9 mouse cellular contexts compared by ENCODE assay signal in the genomic region with DNA sequence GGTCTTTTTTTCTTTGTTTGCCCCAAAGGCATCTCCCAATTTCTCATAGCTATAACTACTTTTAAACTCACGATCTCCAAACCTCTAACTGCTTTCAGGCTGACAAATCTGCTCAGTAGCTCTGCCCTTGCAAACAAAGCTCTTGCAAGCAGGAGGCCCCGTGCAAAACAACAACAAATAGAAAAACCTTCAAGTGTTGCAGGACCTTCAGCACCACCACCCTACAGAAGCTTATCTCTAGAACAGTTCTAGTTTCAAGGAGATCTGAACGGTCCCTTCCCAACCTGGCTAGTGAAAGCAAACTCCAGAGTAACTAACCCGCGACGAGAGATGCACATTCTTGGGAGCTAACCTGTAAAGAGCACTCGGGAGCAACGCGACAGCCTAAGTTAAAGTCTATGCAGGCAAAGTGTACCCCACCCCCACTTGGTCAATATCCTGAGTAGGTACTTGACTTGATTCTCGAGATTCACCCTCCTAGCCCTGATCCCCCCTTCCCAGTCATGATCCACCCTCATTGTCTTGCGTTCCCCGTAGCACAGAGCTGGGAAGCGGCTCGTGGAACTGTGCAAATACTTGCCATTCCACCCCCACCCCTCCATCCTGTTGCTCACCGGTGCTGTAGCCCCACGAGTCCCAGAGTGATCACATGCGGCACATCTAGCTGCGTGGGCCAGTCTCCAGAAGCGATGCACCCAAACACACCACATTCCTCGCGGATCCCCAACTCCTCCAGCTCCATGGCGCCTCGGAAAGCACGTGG. TPM values are rescaled to one million over a fixed set of nuclear protein-coding genes. Genes with fewer than 3 reads are reported as not detected.
DNase-seq lines count a peak whose midpoint lies in the region; ATAC-seq and TF ChIP-seq lines count a peak whose summit lies in the region.
"Had no signal": no experiment of that assay in that cellular context is flagged by ENCODE, and none has a peak within 500 bp of the region (broad histone marks: within the 10 kb centered on the region; RNA-seq: fewer than 3 reads in every experiment).

No protein-coding gene starts in this region.

- no peak for DNase-seq in heart, adult 18-20 months
- no peak for DNase-seq in midbrain, embryonic 14.5 days
- no peak for DNase-seq in frontal cortex, adult 2 months (ENCODE audit: extremely low spot score in 1 of 2, low spot score in 1 of 2)
- no peak for DNase-seq in gastrocnemius, postnatal 10 days

- H3K27ac ChIP-seq in heart, embryonic 11.5 days (ENCODE audit: low read depth, low read length): peak overlapping the region; percentile 91
- peak overlapping the region; percentile 87 for H3K27ac ChIP-seq in embryonic facial prominence, embryonic 13.5 days
- H3K27ac ChIP-seq in intestine, embryonic 16.5 days (ENCODE audit: low read length): peak overlapping the region; percentile 69; the same call in 1 of the 2 replicates
- peak overlapping the region; percentile 66 for H3K27ac ChIP-seq in midbrain, embryonic 14.5 days (replicated peaks; ENCODE audit: low read depth, low read length)

- peak overlapping the region; percentile 87 for H3K4me3 ChIP-seq in heart, embryonic 11.5 days (ENCODE audit: low read depth, low read length)
- H3K4me3 ChIP-seq in C2C12 (ENCODE audit: insufficient read depth, poor library complexity, severe bottlenecking): peak overlapping the region; percentile 81
- H3K4me3 ChIP-seq in embryonic facial prominence, embryonic 13.5 days: peak overlapping the region; percentile 85
- peak overlapping the region; percentile 85 for H3K4me3 ChIP-seq in intestine, embryonic 16.5 days (ENCODE audit: low read length)
- peak overlapping the region; percentile 48 for H3K4me3 ChIP-seq in midbrain, embryonic 14.5 days (replicated peaks; ENCODE audit: low read depth, low read length)

- no peak for TF ChIP-seq CTCF in C2C12 (IDR thresholded peaks at IDR 0.05; ENCODE audit: control insufficient read depth, insufficient read depth, insufficient read length)

- under 1% methylated on average over 24 of the region's 24 CpGs for WGBS in heart, embryonic 11.5 days (ENCODE audit: insufficient replicate concordance)
- under 1% methylated on average over 24 of the region's 24 CpGs for WGBS in embryonic facial prominence, embryonic 13.5 days
- under 1% methylated on average over 24 of the region's 24 CpGs for WGBS in intestine, embryonic 16.5 days
- under 1% methylated on average over 24 of the region's 24 CpGs for WGBS in midbrain, embryonic 14.5 days

- H3K4me1 ChIP-seq in heart, embryonic 11.5 days (ENCODE audit: control insufficient read depth, insufficient read depth, low read length): peaks cover 38% of the 10 kb centered on the region
- peaks cover 39% of the 10 kb centered on the region for H3K4me1 ChIP-seq in embryonic facial prominence, embryonic 13.5 days
- H3K4me1 ChIP-seq in intestine, embryonic 16.5 days (ENCODE audit: control insufficient read depth, insufficient read depth, low read length): peaks cover 38% of the 10 kb centered on the region
- peaks cover 23% of the 10 kb centered on the region for H3K4me1 ChIP-seq in midbrain, embryonic 14.5 days (ENCODE audit: control insufficient read depth, insufficient read depth, low read length)

- H3K79me3 ChIP-seq in C2C12 (ENCODE audit: low read depth): peaks cover 86% of the 10 kb centered on the region

- H3K9me3 ChIP-seq in heart, embryonic 11.5 days (replicated peaks; ENCODE audit: control insufficient read depth, low read length): no peaks in the 10 kb centered on the region
- no peaks in the 10 kb centered on the region for H3K9me3 ChIP-seq in embryonic facial prominence, embryonic 13.5 days
- no peaks in the 10 kb centered on the region for H3K9me3 ChIP-seq in intestine, embryonic 16.5 days (ENCODE audit: control insufficient read depth, low read length)
- H3K9me3 ChIP-seq in midbrain, embryonic 14.5 days (ENCODE audit: control insufficient read depth, low read length): no peaks in the 10 kb centered on the region

- peak overlapping the region; percentile 90 for H3K4me2 ChIP-seq in heart, embryonic 11.5 days
- H3K4me2 ChIP-seq in embryonic facial prominence, embryonic 13.5 days: peak overlapping the region; percentile 82
- peak overlapping the region; percentile 88 for H3K4me2 ChIP-seq in intestine, embryonic 16.5 days (ENCODE audit: low read depth, low read length)
- peak overlapping the region; percentile 91 for H3K4me2 ChIP-seq in midbrain, embryonic 14.5 days (ENCODE audit: low read length)

- H3K9ac ChIP-seq in heart, embryonic 11.5 days (ENCODE audit: low read depth, low read length): peak overlapping the region; percentile 89
- peak overlapping the region; percentile 84 for H3K9ac ChIP-seq in embryonic facial prominence, embryonic 13.5 days
- peak overlapping the region; percentile 82 for H3K9ac ChIP-seq in intestine, embryonic 16.5 days (ENCODE audit: low read depth, low read length)
- peak overlapping the region; percentile 58 for H3K9ac ChIP-seq in midbrain, embryonic 14.5 days (replicated peaks; ENCODE audit: low read length)

- no peak for ATAC-seq in heart, embryonic 11.5 days (replicated peaks; ENCODE audit: insufficient number of reproducible peaks, low FRiP score, low TSS enrichment)
- ATAC-seq in embryonic facial prominence, embryonic 13.5 days (ENCODE audit: insufficient number of reproducible peaks, insufficient read depth, low FRiP score, low TSS enrichment, low read depth): peak; percentile 16
- ATAC-seq in intestine, embryonic 16.5 days: no peak; the same call in 1 of the 2 replicates
- ATAC-seq in midbrain, embryonic 14.5 days (ENCODE audit: low FRiP score, low TSS enrichment): no peak; the same call in 1 of the 2 replicates

- H3ac ChIP-seq in C2C12 (ENCODE audit: control insufficient read depth, insufficient read length, low read depth): peak overlapping the region; percentile 73

- H3K27me3 ChIP-seq in heart, embryonic 11.5 days (ENCODE audit: control insufficient read depth, insufficient read depth, low read length): no peaks in the 10 kb centered on the region
- no peaks in the 10 kb centered on the region for H3K27me3 ChIP-seq in C2C12 (ENCODE audit: control insufficient read depth, insufficient read depth, insufficient read length)
- no peaks in the 10 kb centered on the region for H3K27me3 ChIP-seq in embryonic facial prominence, embryonic 13.5 days
- no peaks in the 10 kb centered on the region for H3K27me3 ChIP-seq in intestine, embryonic 16.5 days (replicated peaks; ENCODE audit: control insufficient read depth, insufficient read depth, low read length)
- H3K27me3 ChIP-seq in midbrain, embryonic 14.5 days (ENCODE audit: control insufficient read depth, insufficient read depth, low read length): no peaks in the 10 kb centered on the region

- 0 out of 2 replicates have a peak, but pooled peaks cover 3% of the 10 kb centered on the region for H3K36me3 ChIP-seq in heart, embryonic 11.5 days (ENCODE audit: control insufficient read depth, insufficient read depth, low read length)
- peaks cover 30% of the 10 kb centered on the region for H3K36me3 ChIP-seq in C2C12 (ENCODE audit: control insufficient read depth, insufficient read depth)
- H3K36me3 ChIP-seq in embryonic facial prominence, embryonic 13.5 days: peaks cover 19% of the 10 kb centered on the region; the same call in 1 of the 2 replicates
- H3K36me3 ChIP-seq in intestine, embryonic 16.5 days (ENCODE audit: control insufficient read depth, insufficient read depth, low read length): no peaks in the 10 kb centered on the region
- H3K36me3 ChIP-seq in midbrain, embryonic 14.5 days (ENCODE audit: control insufficient read depth, insufficient read depth, low read length): no peaks in the 10 kb centered on the region

- peaks cover 94% of the 10 kb centered on the region for H3K79me2 ChIP-seq in C2C12 (ENCODE audit: control insufficient read depth, insufficient read depth)

RNA-seq across cellular contexts. Expression of a gene that starts 0.6 kb away (rescaled TPM):
- 270 and 300 TPM in 2 replicates for polyA plus RNA-seq in heart, embryonic 11.5 days (2014; fragmentation: Nextera tagmentation; extraction: Ambion mirVana)
- total RNA-seq in heart, adult 18-20 months (2021): 100 to 1,000 TPM; 159 TPM
- polyA plus RNA-seq in C2C12 (2012; fragmentation: generic; extraction: Trizol): 115 TPM
- polyA plus RNA-seq in embryonic facial prominence, embryonic 13.5 days (2015; fragmentation: Nextera tagmentation; extraction: Ambion mirVana): 279 and 283 TPM in 2 replicates
- 150 and 169 TPM in 2 replicates for polyA plus RNA-seq in intestine, embryonic 16.5 days (2015; fragmentation: Nextera tagmentation; extraction: Ambion mirVana)
- polyA plus RNA-seq in midbrain, embryonic 14.5 days (2014; fragmentation: Nextera tagmentation; extraction: Ambion mirVana): 149 and 181 TPM in 2 replicates
- 70.0 and 84.1 TPM in 2 replicates for polyA plus RNA-seq in frontal cortex, adult 2 months (2012; rRNA removed)
- 100 to 1,000 TPM; 141 to 143 TPM for total RNA-seq in gastrocnemius, postnatal 10 days (2021)

RNA-seq across cellular contexts. Expression of a gene that starts 0.9 kb away (rescaled TPM):
- polyA plus RNA-seq in heart, embryonic 11.5 days (2014; fragmentation: Nextera tagmentation; extraction: Ambion mirVana): 38.7 and 39.6 TPM in 2 replicates
- total RNA-seq in heart, adult 18-20 months (2021): 10 to 100 TPM; 13.3 to 15.1 TPM
- polyA plus RNA-seq in C2C12 (2012; fragmentation: generic; extraction: Trizol): 19.5 TPM
- polyA plus RNA-seq in embryonic facial prominence, embryonic 13.5 days (2015; fragmentation: Nextera tagmentation; extraction: Ambion mirVana): 22.8 and 23.2 TPM in 2 replicates
- polyA plus RNA-seq in intestine, embryonic 16.5 days (2015; fragmentation: Nextera tagmentation; extraction: Ambion mirVana): 21.0 and 22.1 TPM in 2 replicates
- polyA plus RNA-seq in midbrain, embryonic 14.5 days (2014; fragmentation: Nextera tagmentation; extraction: Ambion mirVana): 9.2 and 13.1 TPM in 2 replicates
- polyA plus RNA-seq in frontal cortex, adult 2 months (2012; rRNA removed): 9.2 and 10.0 TPM in 2 replicates
- 10 to 100 TPM; 35.0 to 35.3 TPM for total RNA-seq in gastrocnemius, postnatal 10 days (2021)

RNA-seq across cellular contexts. Expression of a gene that starts 24.0 kb away (rescaled TPM):
- 51.4 and 51.9 TPM in 2 replicates for polyA plus RNA-seq in heart, embryonic 11.5 days (2014; fragmentation: Nextera tagmentation; extraction: Ambion mirVana)
- 10 to 100 TPM; 40.4 to 50.6 TPM for total RNA-seq in heart, adult 18-20 months (2021)
- 47.1 TPM for polyA plus RNA-seq in C2C12 (2012; fragmentation: generic; extraction: Trizol)
- polyA plus RNA-seq in embryonic facial prominence, embryonic 13.5 days (2015; fragmentation: Nextera tagmentation; extraction: Ambion mirVana): 99.7 and 107 TPM in 2 replicates
- 80.8 and 90.7 TPM in 2 replicates for polyA plus RNA-seq in intestine, embryonic 16.5 days (2015; fragmentation: Nextera tagmentation; extraction: Ambion mirVana)
- 77.3 and 99.6 TPM in 2 replicates for polyA plus RNA-seq in midbrain, embryonic 14.5 days (2014; fragmentation: Nextera tagmentation; extraction: Ambion mirVana)
- 64.9 and 66.3 TPM in 2 replicates for polyA plus RNA-seq in frontal cortex, adult 2 months (2012; rRNA removed)
- 10 to 100 TPM; 67.8 to 75.8 TPM for total RNA-seq in gastrocnemius, postnatal 10 days (2021)

RNA-seq across cellular contexts. Expression of a gene that starts 45.2 kb away (rescaled TPM):
- polyA plus RNA-seq in heart, embryonic 11.5 days (2014; fragmentation: Nextera tagmentation; extraction: Ambion mirVana): 17.9 and 20.1 TPM in 2 replicates
- 10 to 100 TPM; 16.8 to 16.9 TPM for total RNA-seq in heart, adult 18-20 months (2021)
- 3.5 TPM for polyA plus RNA-seq in C2C12 (2012; fragmentation: generic; extraction: Trizol)
- 21.4 and 26.0 TPM in 2 replicates for polyA plus RNA-seq in embryonic facial prominence, embryonic 13.5 days (2015; fragmentation: Nextera tagmentation; extraction: Ambion mirVana)
- 13.6 and 15.0 TPM in 2 replicates for polyA plus RNA-seq in intestine, embryonic 16.5 days (2015; fragmentation: Nextera tagmentation; extraction: Ambion mirVana)
- polyA plus RNA-seq in midbrain, embryonic 14.5 days (2014; fragmentation: Nextera tagmentation; extraction: Ambion mirVana): 16.2 and 19.5 TPM in 2 replicates
- 25.1 and 28.7 TPM in 2 replicates for polyA plus RNA-seq in frontal cortex, adult 2 months (2012; rRNA removed)
- total RNA-seq in gastrocnemius, postnatal 10 days (2021): 10 to 100 TPM; 10.6 to 12.2 TPM

RNA-seq across cellular contexts. Expression of a gene that starts 53.3 kb away (rescaled TPM):
- 0.46 TPM in 1 of 2 replicates, not detected in the other for polyA plus RNA-seq in heart, embryonic 11.5 days (2014; fragmentation: Nextera tagmentation; extraction: Ambion mirVana)
- not detected for total RNA-seq in heart, adult 18-20 months (2021)
- polyA plus RNA-seq in C2C12 (2012; fragmentation: generic; extraction: Trizol): not detected
- polyA plus RNA-seq in embryonic facial prominence, embryonic 13.5 days (2015; fragmentation: Nextera tagmentation; extraction: Ambion mirVana): not detected in 2 replicates
- not detected in 2 replicates for polyA plus RNA-seq in intestine, embryonic 16.5 days (2015; fragmentation: Nextera tagmentation; extraction: Ambion mirVana)
- polyA plus RNA-seq in midbrain, embryonic 14.5 days (2014; fragmentation: Nextera tagmentation; extraction: Ambion mirVana): not detected in 2 replicates
- not detected in 2 replicates for polyA plus RNA-seq in frontal cortex, adult 2 months (2012; rRNA removed)
- not detected for total RNA-seq in gastrocnemius, postnatal 10 days (2021)
- total RNA-seq: heart, postnatal 10 days had no signal
